Mouse (Mus musculus) C2C12 (cell line): ENCODE results near the gene Pde1c.

Experiments
- MAX ChIP-seq: IDR thresholded peaks from one replicate; pipeline ENCODE4 v1.6.1; 2011; ENCODE audit warnings: mild to moderate bottlenecking, control low read depth
- MYOD1 ChIP-seq: IDR thresholded peaks from one replicate; pipeline ENCODE4 v1.6.1; 2011; ENCODE audit warnings: low read depth; ENCODE audit not compliant: control insufficient read depth, insufficient read length

DNA sequence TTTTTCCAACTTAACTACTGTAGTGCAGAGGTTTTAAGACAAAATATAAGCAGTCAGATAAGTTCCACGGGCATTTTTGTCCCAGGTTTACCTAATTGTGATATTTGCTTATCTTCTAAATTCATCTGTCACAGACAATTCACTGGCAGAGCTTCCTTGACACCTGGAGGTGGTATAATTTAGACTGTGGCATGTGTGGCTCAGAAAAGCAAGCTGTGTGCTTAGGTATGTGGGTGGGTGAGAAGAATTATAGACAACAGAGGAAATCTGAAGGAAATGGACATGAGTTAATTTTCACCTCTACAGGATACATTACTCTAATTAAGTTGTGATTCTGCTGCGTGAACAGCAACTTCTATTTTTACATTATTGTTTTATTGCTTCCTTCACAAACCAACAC lies 400.2 kb downstream of the Pde1c start:
- TF ChIP-seq MYOD1: no peak
- TF ChIP-seq MAX: no peak
